Mouse (Mus musculus) urinary bladder, postnatal 25 days (tissue): ENCODE data around the gene Micu1.

ENCODE experiments used
- DNase-seq: peaks from one replicate; pipeline ENCODE4 v3.0.0; 2022; ENCODE audit warnings: low spot score

The Micu1 gene

DNA sequence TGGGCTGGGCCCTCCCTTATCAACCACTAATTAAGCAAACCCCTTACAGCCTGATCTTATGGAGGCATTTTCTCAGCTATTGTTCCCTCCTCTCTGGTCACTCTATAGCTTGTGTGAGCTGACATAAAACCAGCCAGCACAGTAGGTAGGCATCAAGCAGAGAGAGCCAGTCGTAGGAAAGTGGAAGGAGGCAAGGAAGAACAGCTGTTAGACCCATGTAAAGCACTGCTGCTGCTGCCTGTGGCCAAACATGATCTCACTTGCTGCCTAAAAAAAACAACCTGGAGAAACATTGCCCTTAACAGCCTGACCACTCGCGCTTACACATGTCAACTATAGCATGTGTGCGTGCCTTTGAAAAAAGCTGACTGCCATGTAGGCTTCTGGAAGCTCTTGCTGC is 19.3 kb downstream of the Micu1 start:
- no peak for DNase-seq

DNA sequence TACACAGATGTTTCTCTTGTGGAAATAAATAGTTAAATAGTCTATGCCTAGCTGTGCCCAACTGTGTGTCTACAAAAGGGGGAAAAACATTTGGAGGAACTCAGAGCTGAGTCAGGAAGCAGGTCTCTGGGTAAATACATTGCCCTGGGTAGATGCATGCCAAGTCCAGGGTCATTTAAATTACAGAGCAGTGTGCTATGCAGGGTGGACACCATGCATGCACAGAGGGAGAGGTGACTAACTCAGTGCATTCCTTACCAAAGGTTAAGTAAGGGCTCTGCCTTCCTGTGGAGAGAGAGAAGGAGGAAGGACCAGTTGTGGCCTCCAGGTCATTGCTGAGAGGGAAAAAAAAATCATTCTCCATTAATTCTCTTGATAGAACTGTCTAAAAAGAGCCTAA is 22.4 kb downstream of the Micu1 start:
- no peak for DNase-seq

DNA sequence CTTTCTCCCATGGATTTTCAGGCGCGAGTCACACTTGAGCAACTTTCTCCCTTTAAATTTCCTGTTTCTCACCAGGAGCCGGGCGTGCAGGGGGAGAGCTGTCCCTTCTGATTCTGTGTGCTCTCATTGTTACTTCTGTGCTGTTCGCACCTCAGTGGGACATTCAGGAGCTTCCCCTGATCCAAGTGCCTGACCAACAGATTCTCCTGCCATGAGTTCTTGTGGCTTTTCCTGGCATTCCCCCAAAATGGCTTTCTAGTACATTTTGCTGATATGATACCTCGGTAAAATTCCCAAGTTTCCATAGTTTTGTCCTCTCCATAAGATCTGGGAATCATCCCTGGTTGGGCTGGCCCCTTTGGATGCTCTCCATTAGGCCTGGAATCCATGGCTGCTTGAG is 25.0 kb downstream of the Micu1 start:
- DNase-seq, result no peak

DNA sequence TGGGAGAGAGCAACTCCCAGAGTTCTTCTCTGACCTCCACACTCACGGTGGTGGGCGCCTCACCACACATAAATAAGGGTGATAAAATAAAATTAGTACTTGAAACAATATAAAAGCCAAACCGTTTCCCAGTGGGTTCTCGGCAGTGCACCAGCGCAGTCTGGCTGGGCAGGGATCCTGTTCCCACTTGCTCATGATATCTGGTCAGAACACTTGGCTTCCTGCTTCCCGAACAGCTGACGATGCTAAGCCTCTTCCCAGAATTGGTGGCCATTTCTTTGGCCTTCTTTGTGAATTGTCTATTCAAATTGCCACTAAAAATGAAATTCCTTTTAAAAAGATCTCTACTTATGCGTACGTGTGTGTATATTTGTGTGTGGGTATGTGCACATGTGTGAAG is 27.0 kb downstream of the Micu1 start:
- no peak for DNase-seq

DNA sequence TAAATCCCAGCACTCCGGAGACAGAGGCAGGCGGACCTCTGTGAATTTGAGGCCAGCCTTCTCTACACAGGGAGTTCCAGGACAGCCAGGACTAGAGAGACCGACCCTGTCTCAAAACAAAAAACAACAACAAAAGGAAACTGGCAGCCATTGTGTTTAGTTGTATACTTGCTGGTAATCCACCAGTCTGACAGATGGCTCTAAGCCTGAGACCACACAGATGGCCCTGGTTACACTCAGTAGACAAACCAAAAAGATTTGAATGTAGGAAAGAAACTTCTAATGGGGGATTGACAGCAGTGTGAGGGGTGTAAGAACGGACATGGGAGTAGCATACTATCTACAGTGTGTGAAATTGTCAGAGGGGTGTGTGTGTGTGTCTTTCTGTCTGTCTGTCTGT is 27.6 kb downstream of the Micu1 start:
- no peak for DNase-seq

DNA sequence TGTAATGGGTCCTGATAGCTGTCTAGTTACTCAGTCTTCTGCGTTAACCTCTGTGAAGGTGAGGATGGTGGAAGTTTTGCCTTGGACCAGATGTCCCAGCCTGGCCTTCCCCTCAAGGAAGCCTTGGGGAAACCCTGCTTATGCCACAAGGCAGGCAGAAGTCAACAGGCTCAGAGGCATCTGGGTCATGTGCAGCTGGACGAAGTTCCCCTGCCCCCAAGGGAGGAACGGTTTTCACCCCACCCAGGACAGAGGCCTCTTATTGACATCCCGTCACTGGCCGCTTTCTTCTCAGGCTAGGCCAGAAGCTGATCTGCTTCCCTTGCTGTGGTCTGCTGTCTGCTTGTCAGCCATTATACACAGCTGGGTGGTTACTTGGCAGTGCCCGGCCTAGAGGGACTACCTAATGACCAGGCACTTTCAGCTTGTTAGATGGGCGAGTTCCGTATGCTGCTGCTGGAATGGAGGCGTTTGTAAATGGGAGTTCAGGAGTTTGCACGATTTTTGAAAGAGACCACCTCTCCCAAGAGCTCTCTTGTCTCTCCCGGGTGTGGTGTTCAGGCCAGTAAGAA is 33.8 kb downstream of the Micu1 start:
- no peak for DNase-seq

DNA sequence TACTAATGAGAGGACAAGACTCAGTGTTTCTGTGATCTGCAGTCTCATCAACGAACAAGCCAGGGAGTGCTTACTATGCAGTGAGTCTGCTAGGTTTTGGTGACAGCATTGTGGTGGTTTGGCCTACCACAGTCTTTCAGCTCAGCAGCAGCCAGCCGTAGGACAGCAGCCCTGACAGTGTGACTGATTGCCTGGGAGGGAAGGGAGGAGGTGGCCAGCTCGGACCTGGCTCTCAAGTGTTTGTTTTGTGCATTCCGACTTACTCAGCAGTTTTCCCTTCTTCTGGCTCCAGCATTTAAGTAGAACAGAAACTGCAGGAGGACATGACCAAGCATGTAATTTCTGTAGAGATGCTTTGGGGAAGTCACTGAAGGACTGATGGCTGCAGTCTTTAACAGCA is 39.2 kb downstream of the Micu1 start:
- no peak for DNase-seq

DNA sequence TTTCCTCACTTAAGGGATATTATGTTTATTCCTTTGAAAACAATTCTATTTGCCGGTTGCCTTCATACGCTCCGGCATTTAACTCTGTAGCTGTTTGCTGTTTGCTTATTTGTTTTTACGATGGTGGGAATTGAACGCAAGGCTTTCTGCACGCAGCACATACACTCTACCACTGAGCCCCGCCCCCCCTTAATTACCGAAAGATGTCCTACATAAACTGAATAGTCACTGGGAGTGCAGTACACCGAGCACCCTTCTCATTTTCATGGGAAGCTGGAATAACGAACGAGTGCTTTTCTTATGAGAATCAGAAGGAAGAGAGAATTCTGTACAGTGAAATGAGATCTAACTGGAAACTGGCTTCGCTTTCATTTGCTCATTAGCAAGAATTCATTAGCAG is 41.1 kb downstream of the Micu1 start:
- no peak for DNase-seq

DNA sequence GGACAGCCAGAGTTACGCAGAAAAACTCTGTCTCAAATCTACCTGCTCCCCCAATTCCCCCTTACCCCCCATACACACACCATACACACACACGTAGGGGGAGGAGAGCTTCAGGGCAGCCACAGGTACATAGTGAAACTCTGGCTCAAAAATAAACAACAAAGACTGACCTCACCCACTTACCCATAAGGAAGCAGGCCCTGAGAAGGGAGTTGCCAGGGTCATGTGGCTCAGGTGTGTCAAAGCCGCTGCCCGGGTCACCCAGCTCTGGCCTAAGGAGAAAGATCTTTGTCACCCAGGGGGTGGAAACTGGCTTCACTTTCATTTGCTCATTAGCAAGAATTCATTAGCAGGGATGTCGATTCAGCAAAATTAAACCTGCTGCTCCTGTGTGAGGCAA is 41.7 kb downstream of the Micu1 start:
- DNase-seq, result no peak

DNA sequence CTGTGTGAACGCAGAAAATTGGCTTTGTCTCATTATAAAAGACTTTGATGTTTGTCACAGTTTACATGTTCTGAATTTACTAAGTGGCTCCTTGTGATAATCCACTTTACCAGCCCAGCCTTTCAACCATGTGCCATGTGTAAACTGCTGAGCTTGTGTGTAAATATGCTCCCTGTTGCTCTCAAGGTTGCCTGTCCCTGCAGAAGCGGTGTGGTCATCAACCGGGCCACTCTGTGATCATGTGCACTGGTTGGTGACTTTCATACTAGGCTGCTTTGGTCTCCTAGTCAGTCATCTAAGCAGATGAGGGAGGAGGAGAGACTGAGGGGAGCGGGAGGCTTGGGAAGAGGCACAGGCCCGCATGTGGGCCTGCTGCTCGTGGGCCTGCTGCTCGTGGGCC is 45.1 kb downstream of the Micu1 start:
- no peak for DNase-seq

DNA sequence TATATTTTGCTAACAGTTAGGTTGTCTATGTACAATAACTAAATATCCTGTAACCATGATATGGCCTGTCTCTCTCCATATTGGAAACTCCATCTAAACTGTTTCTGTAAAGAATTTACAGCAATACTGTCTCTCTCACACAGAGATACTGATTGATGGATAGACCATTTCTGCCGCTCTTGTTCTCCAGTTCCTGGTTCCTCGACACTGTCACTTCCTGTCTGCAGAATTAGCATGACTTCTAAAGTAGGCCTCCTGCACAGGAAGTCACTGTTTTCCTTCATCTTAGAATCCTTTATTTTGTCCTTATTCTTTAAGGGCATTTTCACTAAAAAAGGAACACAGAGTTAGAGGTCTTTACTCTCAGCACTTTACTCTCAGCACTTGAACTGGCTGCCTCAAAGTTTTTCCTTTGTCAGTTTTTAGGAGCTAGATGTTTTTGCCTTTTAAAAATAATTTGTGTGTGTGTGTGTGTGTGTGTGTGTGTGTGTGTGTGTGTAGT is 46.5 kb downstream of the Micu1 start:
- no peak for DNase-seq

DNA sequence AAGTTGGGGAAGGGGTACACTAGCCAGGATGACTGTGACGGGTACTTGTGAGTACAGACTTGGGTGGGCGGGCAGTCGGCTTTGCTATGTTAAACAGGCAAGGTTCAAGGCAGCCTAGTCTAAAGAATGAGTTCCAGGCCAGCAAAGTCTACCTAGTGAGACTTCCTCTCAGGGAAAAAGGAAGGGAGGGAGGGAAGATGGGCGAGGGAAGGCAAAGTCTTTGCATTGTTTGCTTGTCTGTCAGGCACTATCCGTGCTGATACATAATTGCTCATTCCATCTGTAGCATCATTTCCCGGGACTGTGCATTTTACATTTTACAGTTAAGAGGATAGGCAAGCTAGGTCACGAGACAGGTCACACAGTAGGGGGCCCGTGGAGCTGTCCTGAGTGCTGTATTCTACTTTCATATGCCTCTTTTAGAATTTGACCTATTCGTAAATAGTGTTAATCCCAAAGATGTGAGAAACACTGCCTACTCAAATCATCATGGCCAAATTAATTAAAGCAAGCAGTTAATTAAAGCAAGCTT is 51.3 kb downstream of the Micu1 start:
- no peak for DNase-seq

DNA sequence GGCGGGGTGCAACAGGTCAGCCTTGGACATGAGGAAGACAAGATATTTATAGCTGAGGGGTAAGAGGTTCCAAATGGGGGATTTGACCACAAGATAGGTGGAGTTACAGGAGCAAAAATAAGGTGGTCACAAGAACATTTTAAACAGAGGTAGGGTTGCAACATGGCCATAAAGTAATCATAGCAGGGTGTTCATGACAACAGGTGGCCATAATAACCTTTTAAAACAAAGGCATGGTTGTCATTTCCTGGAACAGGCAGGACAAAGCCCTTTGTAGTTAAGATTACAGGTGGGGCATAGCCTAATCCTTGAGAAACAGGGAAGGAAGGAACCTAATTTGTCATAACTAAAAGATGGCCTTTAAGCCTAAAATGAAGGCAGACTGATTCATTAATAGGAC is 51.8 kb downstream of the Micu1 start:
- no peak for DNase-seq

DNA sequence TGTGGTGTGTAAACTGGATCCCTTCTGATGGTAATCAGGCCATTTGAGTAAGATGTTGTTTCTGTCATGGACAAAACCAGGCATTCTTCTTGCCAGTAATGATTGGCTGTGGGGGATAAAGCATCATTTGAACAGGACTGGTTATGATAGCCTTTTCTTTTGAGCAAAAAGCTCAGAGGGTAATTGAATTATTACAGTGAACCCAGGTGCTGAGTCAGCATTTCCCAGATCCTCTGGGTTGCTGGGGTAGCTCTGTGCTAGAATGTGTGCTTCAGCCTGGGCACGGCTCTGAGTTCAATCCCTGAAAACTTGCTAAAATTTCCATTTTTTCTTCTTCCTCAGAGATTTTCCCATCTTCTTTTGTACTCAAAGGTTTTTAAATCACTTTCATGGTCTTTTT is 52.6 kb downstream of the Micu1 start:
- DNase-seq, result no peak

DNA sequence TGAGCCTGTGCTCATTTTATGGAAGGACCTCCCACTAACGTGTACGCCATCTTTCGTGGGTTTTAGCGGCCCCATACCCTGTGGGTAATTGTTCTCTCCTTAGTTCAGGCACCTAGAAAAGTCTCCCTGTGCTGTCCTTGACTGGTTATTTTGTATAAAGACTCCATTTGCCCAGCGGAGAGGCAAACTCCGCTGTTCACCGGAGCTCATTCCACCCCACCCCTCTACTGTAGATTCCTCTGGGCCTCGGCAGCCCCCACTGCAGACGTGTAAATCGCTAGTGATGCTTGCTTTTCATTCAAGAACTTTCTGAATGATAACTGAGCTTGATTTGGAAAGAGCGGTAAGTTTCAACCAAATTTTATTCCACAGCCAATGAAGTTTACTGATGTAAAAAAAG is 53.4 kb downstream of the Micu1 start:
- DNase-seq, result no peak

DNA sequence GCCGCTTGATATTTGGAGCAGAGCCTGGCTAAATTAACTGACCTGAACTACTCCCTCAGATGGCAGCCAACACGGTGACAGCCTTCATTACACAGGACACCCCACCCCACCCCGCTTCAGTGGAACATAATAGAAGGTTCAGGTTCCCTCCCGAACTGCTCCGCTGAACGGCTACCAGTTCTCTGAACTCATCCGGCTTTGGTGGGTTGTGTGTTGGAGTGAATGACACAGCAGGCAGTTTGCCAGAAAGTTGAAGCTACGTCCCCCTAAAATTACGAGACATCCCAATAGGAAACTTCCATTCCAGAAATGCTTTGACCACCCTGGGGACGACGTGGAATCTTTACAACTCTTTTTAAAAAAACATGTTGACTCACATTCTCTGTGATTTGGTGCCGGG is 53.8 kb downstream of the Micu1 start:
- DNase-seq, result no peak

DNA sequence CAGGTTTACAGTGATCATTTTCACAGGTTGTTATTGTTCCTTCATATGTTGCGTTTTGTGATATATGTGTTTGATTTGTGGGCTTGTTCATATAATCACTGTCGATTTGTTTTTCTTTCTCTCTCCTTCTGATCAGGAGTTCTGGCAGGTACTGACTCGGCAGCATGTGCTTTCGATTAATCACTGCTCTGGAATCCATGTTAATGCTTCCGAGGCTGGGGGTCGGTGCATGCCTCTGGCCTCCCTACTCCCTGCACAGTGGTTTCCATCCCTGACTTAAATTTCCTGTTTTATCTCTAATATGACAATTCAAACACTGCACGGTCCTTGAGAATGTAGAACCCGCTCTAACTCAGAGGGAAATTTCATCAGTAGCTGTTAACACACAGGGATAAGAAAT is 54.3 kb downstream of the Micu1 start:
- no peak for DNase-seq

DNA sequence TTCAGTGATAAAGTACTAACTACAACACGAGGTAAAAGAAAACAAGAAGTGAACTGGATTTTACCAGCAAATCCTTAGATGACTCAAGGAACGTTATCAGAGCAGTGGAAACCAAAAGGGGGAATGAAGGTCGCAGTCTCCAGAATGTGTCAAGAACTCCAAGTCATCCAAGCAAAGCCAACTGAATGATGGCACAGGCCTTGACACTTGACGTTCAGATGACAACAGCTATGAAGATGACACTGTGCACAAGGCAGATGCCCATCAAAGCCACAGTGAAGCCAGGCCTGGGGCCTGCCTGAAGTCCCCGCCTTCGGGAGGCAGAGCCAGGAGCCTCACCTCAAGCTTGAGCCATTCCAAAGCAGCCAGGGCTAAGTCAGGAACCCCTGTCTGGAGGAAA is 62.5 kb downstream of the Micu1 start:
- no peak for DNase-seq

DNA sequence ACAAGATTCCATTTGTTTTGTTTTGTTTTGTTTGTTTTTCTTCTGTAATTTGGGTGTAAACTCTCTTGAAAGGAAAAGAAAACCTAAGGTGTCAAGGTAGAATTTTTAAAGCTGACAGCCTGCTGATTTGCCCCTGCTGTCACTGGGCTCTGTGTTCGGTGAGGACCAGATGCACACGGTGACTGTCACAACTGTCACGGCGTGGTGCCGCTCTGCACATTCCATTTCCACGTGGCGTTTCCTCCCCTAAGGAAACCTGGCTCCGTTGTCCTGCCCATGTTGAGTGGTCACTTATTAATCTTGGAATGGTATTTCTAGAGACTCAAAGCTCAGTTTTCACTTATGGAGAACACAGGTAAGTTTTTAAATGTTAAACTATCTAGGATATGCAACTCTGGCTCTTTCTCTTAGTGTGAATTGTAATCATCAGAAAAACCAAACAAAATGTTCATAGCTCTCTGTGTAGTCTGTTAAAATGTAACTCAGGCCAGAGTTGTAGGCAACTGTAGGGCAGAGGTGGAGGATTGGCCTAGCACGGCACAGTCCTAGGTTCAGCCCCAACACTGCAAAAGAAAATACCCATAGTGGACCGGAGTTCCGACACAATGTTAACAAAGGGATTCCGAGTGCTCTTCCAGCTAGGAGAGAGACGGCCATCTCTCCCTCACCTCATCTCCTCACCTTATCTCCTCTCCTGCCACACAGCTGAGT is 66.2 kb downstream of the Micu1 start:
- no peak for DNase-seq

DNA sequence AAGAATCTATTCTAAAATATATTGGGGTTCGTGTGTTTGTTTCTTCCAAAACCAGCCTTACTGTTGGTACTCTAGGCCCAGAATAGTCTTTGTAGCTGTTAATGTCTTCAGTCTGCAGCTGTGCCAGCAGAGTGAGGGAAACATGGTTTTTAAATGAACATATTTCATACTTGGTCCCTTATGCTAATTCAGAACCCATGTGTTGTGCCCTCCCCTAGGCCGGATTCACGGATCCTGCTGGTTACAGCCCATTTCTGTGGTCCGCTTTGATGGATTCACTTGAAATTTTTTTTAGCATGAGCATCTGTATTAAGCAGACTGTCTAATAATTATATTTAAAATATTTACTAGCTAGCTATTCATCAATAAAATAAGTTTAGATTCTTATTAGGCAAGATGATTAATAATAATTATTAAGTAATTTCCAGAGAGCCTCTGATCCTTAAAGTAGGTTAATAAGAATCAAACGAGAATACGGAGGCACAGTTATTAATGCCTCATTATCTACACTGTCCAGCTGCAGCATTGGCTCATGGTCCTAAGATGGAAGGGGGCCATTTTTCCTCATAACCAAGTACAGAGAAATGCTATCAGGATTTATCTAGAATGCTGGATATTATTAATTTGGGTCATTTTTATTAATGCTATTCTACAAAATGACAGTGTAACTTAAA is 69.2 kb downstream of the Micu1 start:
- DNase-seq, result no peak

DNA sequence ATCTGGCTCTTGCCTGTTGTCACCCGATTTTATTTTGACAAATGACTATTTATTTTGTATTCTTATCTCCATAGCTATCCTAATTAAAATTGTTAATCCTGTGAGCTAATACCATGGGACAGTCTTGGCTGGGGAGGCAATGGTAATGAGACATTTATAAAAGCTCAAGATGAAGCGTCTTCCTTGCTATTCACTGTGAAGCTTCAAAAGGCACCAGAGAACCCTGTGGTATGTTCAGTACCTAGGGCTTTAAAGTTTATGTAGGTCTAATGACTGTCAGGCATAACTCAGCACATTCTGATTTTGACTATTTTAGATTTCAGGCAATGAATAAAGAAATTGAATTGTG is 69.7 kb downstream of the Micu1 start:
- no peak for DNase-seq

DNA sequence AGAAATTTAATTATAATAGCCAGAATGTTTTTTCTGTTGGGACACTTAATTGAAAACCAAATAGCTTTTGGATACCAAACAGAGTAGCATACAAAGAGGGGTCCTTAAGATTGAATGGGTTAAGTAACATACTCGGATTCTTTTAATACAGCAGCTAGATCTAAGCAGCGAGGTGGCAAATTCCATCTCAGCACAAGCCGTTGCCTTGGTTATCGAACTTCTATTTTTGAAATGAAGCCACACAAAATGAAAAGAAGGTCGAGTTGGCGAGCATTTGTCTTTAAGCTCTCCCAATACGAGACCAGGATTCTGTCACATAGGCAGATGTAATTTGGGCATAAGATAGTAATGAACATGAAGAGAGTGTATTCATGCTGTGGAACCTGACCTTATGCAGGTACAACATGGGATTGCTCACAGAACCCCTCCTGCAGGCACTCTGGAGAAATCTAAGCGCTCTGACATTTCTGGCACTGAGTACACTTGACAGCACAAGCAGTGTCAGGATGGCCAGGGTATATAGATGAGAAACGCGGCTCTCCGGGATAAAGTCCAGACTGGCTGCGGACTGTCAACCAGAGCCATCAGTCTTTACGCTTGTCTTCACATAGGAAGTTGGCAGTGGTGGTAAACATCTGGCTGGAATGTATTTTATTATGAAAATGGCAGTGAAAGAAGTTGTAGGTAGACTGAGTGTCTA is 71.3 kb downstream of the Micu1 start:
- no peak for DNase-seq

DNA sequence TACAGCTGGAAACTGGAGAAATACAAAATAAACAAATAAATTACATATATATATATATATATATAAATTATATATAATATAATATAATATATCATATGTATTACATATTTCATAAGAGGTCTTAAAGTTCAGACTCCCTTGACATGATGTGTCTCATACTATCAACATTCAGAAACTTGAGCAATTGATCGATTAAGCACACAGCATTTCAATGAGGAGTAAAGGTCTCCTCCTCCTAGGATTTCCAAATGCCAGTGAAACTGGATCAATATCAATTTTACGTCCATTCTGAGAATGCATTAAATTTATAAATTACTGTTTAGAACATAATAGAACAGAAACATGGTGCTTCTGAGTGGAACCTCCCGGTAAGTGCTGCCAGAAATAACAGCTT is 71.9 kb downstream of the Micu1 start:
- DNase-seq, result no peak
